Mouse (Mus musculus): ENCODE measurements around the gene Plxnb1. TPM values are rescaled to one million over a fixed set of nuclear protein-coding genes. Genes with fewer than 3 reads are reported as not detected.

Gene Plxnb1
- total RNA-seq (2023): not detected

DNA sequence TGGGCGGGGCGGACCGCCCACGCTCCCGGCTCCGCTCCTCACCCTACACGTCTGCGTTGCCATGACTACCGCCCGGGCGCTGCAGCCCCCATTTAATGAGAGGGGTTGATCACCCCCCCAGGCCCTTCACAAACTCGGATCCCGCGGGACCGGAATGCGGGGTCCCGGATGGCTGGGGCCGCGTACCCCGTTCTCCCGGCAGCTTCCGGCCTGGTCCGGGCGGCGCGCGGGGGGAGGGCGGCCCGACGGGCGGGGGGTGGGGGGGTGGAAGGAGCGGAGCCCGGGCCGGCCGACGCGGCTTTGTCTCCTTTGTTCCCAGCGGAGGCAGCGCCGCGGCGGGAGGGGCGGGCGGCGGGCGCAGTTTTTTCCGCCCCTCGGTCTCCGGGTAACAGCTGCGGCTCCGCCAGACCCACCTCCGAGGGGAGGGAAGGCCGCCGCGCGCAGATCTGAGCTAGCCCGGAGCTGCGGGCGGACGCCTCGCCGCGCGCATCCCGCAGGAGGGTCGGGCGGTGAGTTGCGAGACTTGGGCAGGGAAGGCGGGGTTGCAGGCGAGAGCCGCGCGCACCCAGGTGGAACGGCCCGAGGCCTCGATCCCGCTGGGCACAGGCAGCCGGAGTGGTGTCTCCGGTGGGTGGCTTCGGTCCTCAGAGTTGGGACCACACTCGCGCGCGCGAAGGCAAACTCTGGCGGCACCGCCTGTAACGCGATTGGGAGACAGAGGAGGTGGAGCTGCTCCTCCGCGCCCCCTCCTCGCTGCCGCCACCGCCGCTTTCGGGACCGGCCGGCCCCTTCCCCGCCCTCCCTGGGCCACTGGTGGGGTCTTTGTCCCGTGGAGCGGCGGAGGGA is at the start of gene Plxnb1:
Gene Plxnb1 (plus strand): TSS at position 253 of the 846 bp plus-strand sequence.

DNA sequence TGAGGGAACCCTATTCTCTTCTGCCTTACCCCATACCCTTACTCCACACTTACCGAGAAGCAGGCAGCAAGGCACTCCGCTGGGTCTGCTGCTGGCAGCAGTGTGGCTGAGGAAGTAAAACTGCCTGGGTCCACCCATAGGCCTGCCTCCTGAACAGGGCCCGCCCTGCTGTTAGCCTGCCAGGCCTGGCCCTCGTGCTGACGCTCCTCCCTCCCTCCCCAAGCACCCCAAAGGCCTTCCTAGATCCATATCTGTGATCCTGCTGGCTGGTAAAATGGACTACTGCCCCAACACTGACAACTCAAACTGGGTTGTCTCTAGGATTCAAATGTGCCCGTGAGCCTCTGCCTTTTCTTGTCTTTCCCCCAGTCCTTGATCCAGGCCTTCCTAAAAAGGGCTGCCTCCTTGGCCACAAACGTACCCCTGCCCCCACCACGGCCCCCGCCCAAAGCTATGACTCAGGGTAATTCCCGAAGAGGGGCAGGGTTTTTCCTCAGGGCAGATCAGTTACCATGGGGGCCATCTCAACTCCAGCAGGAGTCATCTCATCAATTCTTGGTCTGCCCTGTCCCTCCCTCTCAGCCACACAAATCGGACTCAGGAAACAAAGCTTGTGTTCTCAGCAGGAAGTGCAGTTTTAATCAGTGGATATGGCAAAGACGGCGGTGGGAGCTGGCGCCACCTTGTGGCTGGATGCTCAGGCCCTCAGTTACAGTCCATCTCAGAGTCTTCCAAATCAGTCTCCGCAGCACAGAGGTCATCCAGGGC is 35.9 kb upstream of the Plxnb1 start, which contains the start of gene Trex1:
Gene Trex1 (minus strand): TSS at position 599 of the 768 bp plus-strand sequence.

DNA sequence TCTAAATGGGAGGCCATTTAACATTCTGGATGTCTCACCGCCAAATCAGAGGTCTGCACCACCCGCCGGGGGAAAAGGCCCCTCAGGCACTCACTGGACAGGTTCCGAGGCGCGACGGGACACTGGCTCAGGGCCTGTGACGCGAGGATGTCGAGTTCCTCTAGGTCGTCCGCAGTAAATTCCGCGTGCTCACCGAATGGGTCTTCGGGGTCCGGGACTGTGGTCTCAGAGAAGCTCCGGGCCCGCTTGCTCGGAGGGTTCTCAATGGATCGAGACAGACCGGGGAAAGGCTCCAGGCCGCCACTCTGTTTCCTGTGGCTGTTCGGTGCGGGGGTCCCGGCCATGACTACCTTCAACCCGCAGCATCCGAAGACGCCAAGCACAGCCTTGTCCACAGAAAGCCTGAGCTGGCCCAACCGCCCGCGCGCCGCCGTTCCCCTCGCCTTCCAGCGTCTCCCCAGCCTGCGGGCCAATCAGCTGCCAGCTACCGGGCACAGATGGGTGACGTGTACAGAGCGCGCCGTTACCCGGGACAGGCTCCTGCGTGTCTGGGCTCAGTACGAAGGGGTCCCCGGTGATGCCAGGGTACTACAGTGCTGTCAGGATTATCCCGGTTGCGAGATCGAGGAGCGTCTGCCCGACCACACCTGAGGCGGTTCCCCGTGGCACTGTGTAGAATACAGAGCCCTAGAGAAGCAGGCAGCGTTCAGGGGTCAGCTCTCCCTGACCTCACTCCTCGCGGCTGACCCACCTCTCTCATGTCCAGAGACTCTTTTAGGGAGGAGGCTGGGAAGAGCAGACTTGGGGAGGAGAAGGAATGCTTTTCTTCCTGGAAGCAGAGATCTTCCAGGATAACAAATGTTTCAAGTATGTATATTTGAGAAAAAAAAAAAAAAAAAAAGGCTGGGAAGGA is 21.3 kb upstream of the Plxnb1 start, which contains the start of gene Atrip:
Gene Atrip (minus strand): TSS at position 464 of the 913 bp plus-strand sequence.

DNA sequence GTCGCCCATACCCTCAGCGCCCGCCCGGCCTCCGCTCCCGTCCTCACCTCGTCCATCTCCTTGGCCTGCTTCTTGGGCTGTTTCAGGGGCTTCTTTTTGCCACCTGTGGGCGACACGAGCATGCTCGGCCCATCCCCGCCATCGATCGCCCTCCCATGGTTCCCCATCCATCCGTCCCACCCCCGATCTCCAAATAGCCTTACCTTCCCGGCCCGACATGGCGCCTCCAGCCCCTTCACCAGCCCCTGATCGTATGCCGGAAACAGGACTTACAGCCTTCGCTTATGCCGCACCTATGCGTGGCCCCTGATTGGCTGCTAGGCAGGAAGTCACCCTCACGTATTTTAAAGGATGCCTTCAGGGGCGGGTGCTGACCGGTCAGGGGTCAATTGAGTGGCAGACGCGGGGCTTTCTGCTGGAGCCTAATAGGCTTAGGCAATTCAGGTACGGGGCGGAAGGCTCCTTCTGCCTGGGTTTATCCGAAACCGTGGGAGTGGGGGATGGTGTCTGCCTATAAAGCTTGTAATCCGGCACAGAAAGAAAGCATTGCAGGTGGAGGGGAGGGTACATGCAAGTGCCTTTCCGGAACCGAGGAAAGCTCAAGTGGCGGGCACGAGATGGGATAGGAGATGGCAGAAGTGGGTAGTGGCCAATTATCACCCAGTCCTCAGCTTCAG is 12.9 kb upstream of the Plxnb1 start, which contains the start of the genes Ccdc51 and Tma7:
Gene Ccdc51 (plus strand): TSS at position 370 of the 677 bp plus-strand sequence.
Gene Tma7 (minus strand): TSS at position 464 of the 677 bp plus-strand sequence.

DNA sequence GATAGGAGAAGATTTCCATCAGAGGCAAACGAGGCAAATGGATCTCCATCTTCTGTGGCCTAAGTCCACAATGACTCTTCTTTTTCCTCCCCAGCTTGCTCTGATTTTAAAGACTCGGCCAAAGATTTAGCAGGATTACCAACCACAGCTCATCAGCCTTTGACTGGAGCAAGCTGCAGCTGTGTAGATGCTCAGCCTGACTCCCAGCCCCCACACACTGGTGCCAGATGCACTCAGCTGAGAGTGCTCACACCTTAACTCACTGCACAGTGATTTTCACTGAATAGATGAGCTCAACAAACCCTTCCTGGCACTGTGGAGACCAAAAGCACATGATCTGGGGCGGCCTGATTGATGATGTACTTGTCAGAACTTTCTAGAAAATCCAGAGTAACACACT is 66.8 kb downstream of the Plxnb1 start, which contains the start of gene Fbxw21:
Gene Fbxw21 (minus strand): TSS at position 101 of the 400 bp plus-strand sequence.

Other genes with a start within 250 kb of the Plxnb1 start
- 10 to 100 TPM in 1 of 2 experiments, 1 to 10 TPM in 1; 7.8 to 10.0 TPM for gene Slc26a6, start 242.1 kb upstream of the Plxnb1 start, total RNA-seq (2023)
- not detected for gene Tmem89, start 180.8 kb upstream of the Plxnb1 start, total RNA-seq (2023)
- gene Uqcrc1, start 158.8 kb upstream of the Plxnb1 start, total RNA-seq (2023): 100 to 1,000 TPM; 138 to 154 TPM
- gene Col7a1, start 141.8 kb upstream of the Plxnb1 start, total RNA-seq (2023): 1 to 10 TPM; 1.4 to 2.2 TPM
- under 1 TPM in 1 of 2 experiments, not detected in 1; 0.33 TPM for gene Ucn2, start 109.4 kb upstream of the Plxnb1 start, total RNA-seq (2023)
- gene Pfkfb4, start 103.6 kb upstream of the Plxnb1 start, total RNA-seq (2023): 100 to 1,000 TPM; 145 to 160 TPM
- gene Shisa5, start 56.8 kb upstream of the Plxnb1 start, total RNA-seq (2023): 100 to 1,000 TPM; 198 to 256 TPM
- 10 to 100 TPM; 46.5 to 47.0 TPM for gene Trex1, start 35.7 kb upstream of the Plxnb1 start, total RNA-seq (2023)
- 10 to 100 TPM; 12.7 to 16.1 TPM for gene Atrip, start 21.3 kb upstream of the Plxnb1 start, total RNA-seq (2023)
- 1 to 10 TPM; 5.3 to 5.7 TPM for gene Ccdc51, start 12.9 kb upstream of the Plxnb1 start, total RNA-seq (2023)
- gene Tma7, start 12.8 kb upstream of the Plxnb1 start, total RNA-seq (2023): 100 to 1,000 TPM; 255 to 275 TPM
- not detected for gene Fbxw21, start 66.7 kb downstream of the Plxnb1 start, total RNA-seq (2023)
- not detected for gene Fbxw13, start 100.6 kb downstream of the Plxnb1 start, total RNA-seq (2023)
- not detected for gene Fbxw20, start 139.4 kb downstream of the Plxnb1 start, total RNA-seq (2023)
- gene Fbxw14, start 192.3 kb downstream of the Plxnb1 start, total RNA-seq (2023): not detected
- gene Fbxw28, start 244.3 kb downstream of the Plxnb1 start, total RNA-seq (2023): not detected